Mouse (Mus musculus) testis, adult 2 months (tissue): Measurements from ENCODE around the gene Tubgcp4. TPM values are rescaled to one million over a fixed set of nuclear protein-coding genes. Genes with fewer than 3 reads are reported as not detected.
"Not testable (repeated sequence)": the region's sequence is repeated elsewhere in the genome, so short reads cannot be mapped to it uniquely, and the experiment has no call there.

Experiments
- H3K27ac ChIP-seq: fragments of 200-500 bp; 2 replicates; pipeline ENCODE4 v1.5.1; 2012; ENCODE audit warnings: low read depth, low read length; ENCODE audit not compliant: control insufficient read depth, insufficient read depth
- H3K27me3 ChIP-seq: fragments of 200-500 bp; 2 replicates; pipeline ENCODE4 v1.6.1; 2012; ENCODE audit warnings: mild to moderate bottlenecking, low read length, moderate library complexity; ENCODE audit not compliant: control insufficient read depth, insufficient read depth
- H3K36me3 ChIP-seq: fragments of 200-500 bp; 2 replicates; pipeline ENCODE4 v1.6.1; 2012; ENCODE audit warnings: mild to moderate bottlenecking, low read length; ENCODE audit not compliant: control insufficient read depth, insufficient read depth
- H3K4me1 ChIP-seq: fragments of 200-500 bp; 2 replicates; pipeline ENCODE4 v1.6.1; 2012; ENCODE audit warnings: low read length; ENCODE audit not compliant: control insufficient read depth, insufficient read depth
- H3K4me3 ChIP-seq: fragments of 200-500 bp; 2 replicates; pipeline ENCODE4 v1.5.1; 2012; ENCODE audit warnings: low read depth, mild to moderate bottlenecking, low read length, moderate library complexity, mixed read lengths; ENCODE audit not compliant: control insufficient read depth
- CTCF ChIP-seq: fragments of 200-500 bp; IDR thresholded peaks from 2 replicates; pipeline ENCODE4 v1.5.1; 2012; ENCODE audit warnings: low read depth, mild to moderate bottlenecking, inconsistent platforms, low read length, moderate library complexity; ENCODE audit not compliant: control insufficient read depth, insufficient read depth, insufficient replicate concordance
- POLR2A ChIP-seq: fragments of 200-500 bp; IDR thresholded peaks from 2 replicates; pipeline ENCODE4 v1.6.1; 2012; ENCODE audit warnings: low read depth, mild to moderate bottlenecking, inconsistent platforms, low read length, moderate library complexity; ENCODE audit not compliant: control insufficient read depth
- polyA plus RNA-seq: library from polyadenylated mRNA; depleted of rRNA; stranded (reverse); fragments of >200 nt; gene quantifications from 2 replicates; pipeline ENCODE4 v1.2.3, GENCODE M21; 2012; rRNA removed

Tubgcp4 gene
- 36.3 and 37.0 TPM in 2 replicates for polyA plus RNA-seq

DNA sequence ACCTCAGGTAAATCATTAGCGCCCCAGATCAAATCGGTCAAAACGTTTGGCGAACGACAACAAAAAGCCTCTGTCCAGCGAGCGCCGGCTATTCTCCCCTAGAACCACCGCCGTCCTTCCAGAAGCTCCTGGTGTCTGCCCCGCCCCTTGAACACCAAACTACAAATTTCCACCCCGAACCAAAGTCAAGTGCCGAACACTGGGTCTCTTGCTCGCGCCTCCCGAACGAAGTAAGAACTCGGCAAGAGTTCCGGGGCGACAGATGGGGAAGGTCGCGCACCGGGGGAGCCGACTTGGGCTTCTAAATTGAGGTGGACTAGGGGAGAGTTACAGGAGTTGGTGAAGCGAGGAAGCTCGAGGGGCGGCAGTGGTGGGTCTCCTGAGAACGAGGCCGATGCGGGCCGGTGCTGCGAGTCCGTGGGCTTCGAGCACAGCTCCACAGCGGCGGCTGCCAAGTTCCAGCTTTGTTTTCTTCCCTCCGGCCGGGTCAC is at the start of gene Tubgcp4:
Tubgcp4 (plus strand) TSS at position 174 of the 491 bp plus-strand sequence.
- TF ChIP-seq CTCF: no peak
- TF ChIP-seq POLR2A: no peak
- Histone ChIP-seq H3K4me3 (peak within 1 kb of the TSS; percentile 97), H3K4me1 (peaks cover 5% of the 10 kb centered on the region), H3K36me3 (peaks cover 4% of the 10 kb centered on the region; the same call in 1 of the 2 replicates), H3K27me3 (no peaks in the 10 kb centered on the region), H3K27ac (peak within 1 kb of the TSS; percentile 92)

GRCm38 (mm10) chr2:121126302-121126701 is 44.2 kb upstream of the Tubgcp4 start:
- H3K27ac ChIP-seq, H3K27me3 ChIP-seq, H3K4me1 ChIP-seq, H3K4me3 ChIP-seq, H3K36me3 ChIP-seq: not testable (repeated sequence)

DNA sequence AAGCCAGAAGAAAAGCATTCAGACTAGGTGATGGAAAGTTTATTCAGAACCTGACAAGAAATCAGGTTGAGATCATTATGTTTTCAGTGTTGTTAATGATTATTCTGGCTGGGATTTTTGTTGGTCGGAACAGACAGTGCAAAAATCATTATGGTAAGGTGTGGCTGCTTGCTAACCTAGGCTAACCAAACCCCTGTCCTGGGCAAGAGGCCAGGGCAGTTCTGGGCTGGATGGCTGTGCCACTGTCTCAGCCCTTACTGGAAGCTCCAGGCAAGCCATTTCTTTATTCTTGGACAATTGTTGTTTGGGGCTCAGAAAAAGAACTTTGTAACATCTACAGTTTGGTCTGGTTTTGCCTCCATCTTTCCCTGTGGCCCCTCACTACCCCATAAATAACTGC is 42.9 kb upstream of the Tubgcp4 start:
- Histone ChIP-seq H3K4me1 (no peaks in the 10 kb centered on the region), H3K27me3 (no peaks in the 10 kb centered on the region), H3K4me3 (no peak overlapping the region), H3K27ac (no peak overlapping the region), H3K36me3 (no peaks in the 10 kb centered on the region)
- TF ChIP-seq CTCF (no peak), POLR2A (no peak)

DNA sequence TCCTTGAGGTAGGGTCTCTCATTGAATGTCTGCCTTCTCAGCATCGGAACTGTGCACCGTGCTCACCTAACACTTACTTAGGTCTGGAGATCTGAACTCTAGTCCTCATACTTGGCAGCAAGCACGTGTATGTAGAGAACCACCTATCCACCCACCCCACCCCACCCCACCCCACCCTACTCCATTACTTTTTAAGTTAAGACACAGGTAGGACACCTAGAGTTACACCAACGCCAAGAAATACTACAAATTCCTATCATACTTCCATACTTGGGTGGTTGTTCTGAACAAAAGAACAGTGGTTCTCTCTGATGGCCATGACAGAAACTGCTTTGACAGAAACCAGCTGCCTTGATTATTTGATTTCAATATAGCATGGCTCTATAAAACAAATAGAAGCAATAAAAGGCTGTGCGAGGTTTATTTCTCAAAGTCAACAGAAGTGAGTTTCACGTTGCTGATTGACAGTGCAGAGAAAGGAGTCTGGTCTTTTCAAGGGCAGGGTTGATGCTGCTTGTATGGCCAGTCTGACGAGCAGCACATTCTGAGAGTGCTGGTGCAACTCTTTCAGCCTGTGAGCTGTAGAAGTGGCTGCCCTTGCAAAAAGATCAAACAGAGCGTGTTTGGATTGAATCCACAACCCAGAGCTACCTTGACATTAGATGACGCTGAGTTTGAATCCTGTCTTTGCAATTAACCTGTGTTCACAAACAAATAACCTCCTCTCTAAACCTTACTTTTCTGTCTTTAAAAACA is 41.4 kb upstream of the Tubgcp4 start:
- Histone ChIP-seq H3K4me3 (no peak overlapping the region), H3K4me1 (no peaks in the 10 kb centered on the region), H3K27me3 (no peaks in the 10 kb centered on the region), H3K27ac (no peak overlapping the region), H3K36me3 (no peaks in the 10 kb centered on the region)
- TF ChIP-seq POLR2A (no peak), CTCF (no peak)

DNA sequence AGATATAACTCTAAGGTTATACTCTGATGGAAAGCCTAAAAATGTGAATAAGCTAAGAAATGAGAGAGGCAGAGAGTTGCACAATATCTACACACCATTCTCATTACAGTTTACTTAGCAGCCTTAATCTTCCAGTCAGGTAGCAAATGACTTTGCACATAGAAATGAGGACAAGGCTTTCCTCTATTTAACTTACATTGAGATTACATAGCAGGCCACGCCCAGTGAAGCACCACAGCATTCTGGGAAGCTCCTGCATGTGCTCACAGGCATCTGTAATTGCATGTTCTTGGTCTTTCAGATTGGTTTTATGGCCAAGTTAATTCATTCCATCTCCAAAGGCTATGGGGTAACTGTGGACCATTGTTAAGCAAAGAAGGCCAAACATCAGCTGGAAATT is 37.6 kb upstream of the Tubgcp4 start:
- Histone ChIP-seq H3K27me3 (no peaks in the 10 kb centered on the region), H3K4me1 (no peaks in the 10 kb centered on the region), H3K27ac (no peak overlapping the region), H3K4me3 (no peak overlapping the region), H3K36me3 (no peaks in the 10 kb centered on the region)
- no peak for TF ChIP-seq POLR2A
- no peak for TF ChIP-seq CTCF

DNA sequence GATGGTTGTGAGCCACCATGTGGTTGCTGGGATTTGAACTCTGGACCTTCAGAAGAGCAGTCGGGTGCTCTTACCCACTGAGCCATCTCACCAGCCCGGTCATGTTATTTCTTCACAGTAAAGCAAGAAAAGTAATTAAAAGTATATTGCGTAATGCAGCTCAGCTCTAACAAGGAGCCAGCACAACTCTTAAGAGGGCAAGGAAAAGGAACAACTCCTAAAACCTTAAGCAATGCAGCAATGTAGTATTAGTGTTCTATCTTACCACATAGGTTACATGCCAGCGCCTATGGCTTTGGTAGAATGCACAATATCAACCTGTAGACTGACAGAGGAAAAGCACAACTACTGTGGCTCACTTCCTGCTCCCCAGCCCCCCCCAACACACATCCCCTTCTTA is 33.1 kb upstream of the Tubgcp4 start:
- no peak for TF ChIP-seq CTCF
- TF ChIP-seq POLR2A: no peak
- Histone ChIP-seq H3K27ac (no peak overlapping the region), H3K36me3 (peaks cover 1% of the 10 kb centered on the region; the same call in 1 of the 2 replicates), H3K4me1 (peaks cover 13% of the 10 kb centered on the region), H3K27me3 (no peaks in the 10 kb centered on the region), H3K4me3 (no peak overlapping the region)

DNA sequence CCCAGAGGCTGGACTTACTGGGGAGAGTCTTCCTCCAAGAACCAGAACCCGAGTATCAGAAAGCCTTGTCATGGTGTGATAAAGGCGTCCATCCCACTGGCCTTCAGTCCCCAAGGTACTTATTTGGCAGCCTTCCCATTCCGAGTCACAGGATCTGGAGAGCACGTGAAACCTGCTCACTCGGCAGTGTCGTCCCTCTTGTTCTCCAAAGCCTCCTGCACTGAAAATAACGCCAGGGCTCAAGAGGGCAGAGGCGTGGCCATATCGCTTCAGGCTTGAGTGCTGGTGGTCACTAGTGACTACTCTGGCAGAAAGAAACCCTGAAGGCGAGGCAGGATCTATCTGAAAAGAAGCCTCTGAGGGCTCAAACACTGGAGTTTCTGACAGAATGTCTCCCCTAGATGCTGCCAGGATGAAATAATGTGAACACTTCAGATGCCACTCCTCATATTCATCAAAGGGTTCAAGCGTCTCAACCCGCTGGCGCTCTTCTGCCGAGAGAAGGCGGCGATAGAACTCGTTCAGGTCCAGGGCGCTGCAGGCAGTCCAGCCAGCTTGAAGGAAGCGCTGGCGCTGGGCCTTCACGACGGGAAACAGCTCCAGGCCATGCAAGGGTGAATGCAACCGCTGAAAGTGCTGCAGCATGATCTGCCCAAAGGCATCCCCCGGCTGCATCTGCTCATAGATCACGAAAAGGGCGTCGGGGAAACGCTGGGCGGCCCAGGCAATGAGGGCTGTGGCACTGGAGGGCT is 31.0 kb upstream of the Tubgcp4 start:
- TF ChIP-seq POLR2A (no peak), CTCF (0 out of 2 replicates have a peak, but pooled peaks have one; percentile 8)
- peaks cover 13% of the 10 kb centered on the region for H3K4me1 ChIP-seq
- peak overlapping the region; percentile 82 for H3K27ac ChIP-seq
- H3K4me3 ChIP-seq: peak overlapping the region; percentile 91
- no peaks in the 10 kb centered on the region for H3K27me3 ChIP-seq
- H3K36me3 ChIP-seq: peaks cover 1% of the 10 kb centered on the region; the same call in 1 of the 2 replicates
